In the genomic region with DNA sequence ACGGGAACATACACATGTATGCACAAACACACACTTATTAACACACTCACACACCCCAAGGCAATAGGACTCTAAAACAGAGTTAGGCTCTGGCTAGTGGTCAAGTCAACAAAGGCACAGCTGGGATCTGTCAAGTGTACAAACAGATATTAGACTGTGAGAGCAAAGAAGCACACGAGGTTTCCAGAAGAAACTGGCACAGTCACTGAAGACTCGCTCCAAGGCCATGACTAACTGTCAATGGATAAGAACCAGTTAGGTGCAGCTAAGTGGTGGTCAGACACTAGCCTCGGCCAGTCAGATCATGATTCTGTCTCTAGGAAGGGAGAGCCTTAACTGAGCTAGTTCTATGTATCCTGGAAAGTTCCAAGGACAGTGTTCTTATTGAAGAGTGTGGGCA, we compare ENCODE assay signal across 14 mouse cellular contexts.
A peak's percentile ranks its signal among the peaks of the same experiment; 100 is the strongest.
DNase-seq lines count a peak whose midpoint lies in the region; TF ChIP-seq lines count a peak whose summit lies in the region.
"Had no signal": no experiment of that assay in that cellular context is flagged by ENCODE, and none has a peak within 500 bp of the region (broad histone marks: within the 10 kb centered on the region; RNA-seq: fewer than 3 reads in every experiment).

No protein-coding gene starts in this region.

- no peaks in the 10 kb centered on the region for H3K4me1 ChIP-seq in lung, adult 2 months (ENCODE audit: control insufficient read depth, insufficient read depth, low read length)
- H3K4me1 ChIP-seq: midbrain, embryonic 15.5 days; stomach, embryonic 15.5 days had no signal

- no peak for TF ChIP-seq CTCF in gastrocnemius, adult 2 months (IDR thresholded peaks at IDR 0.05)
- TF ChIP-seq CTCF in lung, adult 2 months (IDR thresholded peaks at IDR 0.05; ENCODE audit: insufficient read depth, low read length) = no peak

- intact Hi-C loops in gastrocnemius, adult 2 months (cut with DNase I) = no loop called here

- no peak overlapping the region for H3K4me3 ChIP-seq in gastrocnemius, adult 2 months
- H3K4me3 ChIP-seq in lung, adult 2 months (replicated peaks; ENCODE audit: extremely low read depth, low read depth, low read length) = no peak overlapping the region
- H3K4me3 ChIP-seq: midbrain, embryonic 15.5 days; stomach, embryonic 15.5 days had no signal

- WGBS in lung, adult 2 months = 55% methylated on average over 4 of the region's 4 CpGs

- TF ChIP-seq POLR2A in lung, adult 2 months (IDR thresholded peaks at IDR 0.05; ENCODE audit: borderline replicate concordance, extremely low read depth, low read depth, low read length) = no peak

- H3K27ac ChIP-seq in gastrocnemius, adult 2 months = no peak overlapping the region
- H3K27ac ChIP-seq: midbrain, embryonic 15.5 days; stomach, embryonic 15.5 days had no signal

- DNase-seq in gastrocnemius, adult 2 months = peak; percentile 30
- DNase-seq in gastrocnemius, postnatal 10 days = no peak
- peak; percentile 8 to 29 for DNase-seq in lung, adult 18-20 months
- no peak for DNase-seq in lung, adult 2 months
- DNase-seq in heart, postnatal 4 days = peak; percentile 34
- peak; percentile 67 for DNase-seq in lung, postnatal 36 days
- DNase-seq in layer of hippocampus, postnatal 25 days (ENCODE audit: extremely low spot score in 1 of 2, low spot score in 1 of 2) = no peak
- DNase-seq in Muller cell, postnatal 12 days (ENCODE audit: inconsistent ontology term) = no peak
- DNase-seq: adrenal gland, adult 2 months; cerebellum, adult 8-10 months; liver; thymus, postnatal 36 days had no signal

Comparison
In these comparisons a context has a peak if more than half of its experiments do, and no peak if none do; other contexts are left out.
1. DNase-seq: peak in gastrocnemius, adult 2 months (single experiment), lung, adult 18-20 months (2 of 2), heart, postnatal 4 days (single experiment) and lung, postnatal 36 days (single experiment); none in gastrocnemius, postnatal 10 days (single experiment), lung, adult 2 months (single experiment), layer of hippocampus, postnatal 25 days (0 of 2) and Muller cell, postnatal 12 days (single experiment).